Mouse (Mus musculus) adrenal gland, postnatal 25 days (tissue): ENCODE measurements at regions not wholly inside any gene's neighbourhood (a gene's known extent, or its start where the extent isn't known, plus 50 kb on each side); places are given as distances from the start of the nearest gene placed in this dataset.
A peak's percentile ranks its signal among the peaks of the same experiment; 100 is the strongest.

Experiments
- DNase-seq: peaks from one replicate; pipeline ENCODE4 v3.0.0; 2021; ENCODE audit warnings: mixed read lengths

- DNase-seq: peak; percentile 85
Measured at GRCm38 (mm10) chr6:108606231-108606630, 54.2 kb upstream of the Bhlhe40 start.

- DNase-seq: no peak
Measured at GRCm38 (mm10) chr6:108608308-108608707, 52.1 kb upstream of the Bhlhe40 start.
